Mouse (Mus musculus) midbrain, embryonic 16.5 days (tissue): ENCODE measurements around the gene 4930503B20Rik. TPM values are rescaled to one million over a fixed set of nuclear protein-coding genes. Genes with fewer than 3 reads are reported as not detected.
A peak's percentile ranks its signal among the peaks of the same experiment; 100 is the strongest.

ENCODE experiments used
- ATAC-seq: fragments of 200-750 bp; cut with Nextera tagmentation; 2 replicates; pipeline ENCODE4 v1.8.0; 2017; ENCODE audit warnings: moderate TSS enrichment
- H3K27ac ChIP-seq: fragments of 300-500 bp; sonication (generic); 2 replicates; pipeline ENCODE4 v1.5.1; 2014; ENCODE audit warnings: mild to moderate bottlenecking, low read length, mixed read lengths
- H3K27me3 ChIP-seq: fragments of 300-500 bp; sonication (generic); 2 replicates; pipeline ENCODE4 v1.6.1; 2014; ENCODE audit warnings: low read depth, low read length, mixed read lengths; ENCODE audit not compliant: control insufficient read depth, insufficient read depth
- H3K36me3 ChIP-seq: fragments of 300-500 bp; sonication (generic); 2 replicates; pipeline ENCODE4 v1.6.1; 2014; ENCODE audit warnings: mild to moderate bottlenecking, low read length, moderate library complexity, mixed read lengths; ENCODE audit not compliant: control insufficient read depth, insufficient read depth
- H3K4me1 ChIP-seq: fragments of 300-500 bp; sonication (generic); 2 replicates; pipeline ENCODE4 v1.6.1; 2014; ENCODE audit warnings: mild to moderate bottlenecking, low read length, mixed read lengths; ENCODE audit not compliant: control insufficient read depth, insufficient read depth
- H3K4me2 ChIP-seq: fragments of 300-500 bp; sonication (generic); 2 replicates; pipeline ENCODE4 v1.6.1; 2014; ENCODE audit warnings: mild to moderate bottlenecking, low read length, mixed read lengths
- H3K4me3 ChIP-seq: fragments of 300-500 bp; sonication (generic); 2 replicates; pipeline ENCODE4 v1.5.1; 2014; ENCODE audit warnings: low read depth, mild to moderate bottlenecking, low read length, moderate library complexity, mixed read lengths
- H3K9ac ChIP-seq: fragments of 300-500 bp; sonication (generic); 2 replicates; pipeline ENCODE4 v1.6.1; 2014; ENCODE audit warnings: low read depth, low read length, mixed read lengths
- H3K9me3 ChIP-seq: fragments of 300-500 bp; sonication (generic); replicated peaks from 2 replicates; pipeline ENCODE4 v1.6.1; 2014; ENCODE audit warnings: mild to moderate bottlenecking, low read length, mixed read lengths; ENCODE audit not compliant: control insufficient read depth, poor library complexity, severe bottlenecking
- WGBS: fragments of 180-500 bp; shearing (Covaris S2); extraction: QIAGEN DNeasy Blood & Tissue Kit; methylation state at CpG from one replicate; pipeline ENCODE4 v1.1.7; 2014; 5-methylcytosine and 5-hydroxymethylcytosine counted together
- polyA plus RNA-seq: library from polyadenylated mRNA; unstranded; fragments of >200 nt; fragmentation: Nextera tagmentation; extraction: Ambion mirVana; gene quantifications from 2 replicates; pipeline ENCODE4 v1.2.1, GENCODE M21; 2015

Gene 4930503B20Rik
- polyA plus RNA-seq, 1 experiment from 2014 or later = 0.09 TPM

GRCm38 (mm10) chr3:146611821-146612220, 39.3 kb downstream of the 4930503B20Rik start:
- no peaks in the 10 kb centered on the region for H3K36me3 ChIP-seq
- no peak overlapping the region for H3K4me3 ChIP-seq
- peaks cover 6% of the 10 kb centered on the region; the same call in 1 of the 2 replicates for H3K4me1 ChIP-seq
- H3K4me2 ChIP-seq = no peak overlapping the region
- no peaks in the 10 kb centered on the region for H3K27me3 ChIP-seq
- ATAC-seq = no peak
- H3K9ac ChIP-seq = no peak overlapping the region
- H3K27ac ChIP-seq = no peak overlapping the region
- WGBS = 84% methylated on average over 4 of the region's 4 CpGs
- no peaks in the 10 kb centered on the region for H3K9me3 ChIP-seq

- no peak overlapping the region for H3K4me3 ChIP-seq
- peaks cover 6% of the 10 kb centered on the region; the same call in 1 of the 2 replicates for H3K4me1 ChIP-seq
- no peak for ATAC-seq
- H3K9me3 ChIP-seq = no peaks in the 10 kb centered on the region
- no peaks in the 10 kb centered on the region for H3K36me3 ChIP-seq
- H3K9ac ChIP-seq = no peak overlapping the region
- 74% methylated on average over 4 of the region's 4 CpGs for WGBS
- no peak overlapping the region for H3K4me2 ChIP-seq
- no peak overlapping the region for H3K27ac ChIP-seq
- H3K27me3 ChIP-seq = no peaks in the 10 kb centered on the region
Observed at GRCm38 (mm10) chr3:146611261-146611660, 39.9 kb downstream of the 4930503B20Rik start.

- Histone ChIP-seq H3K4me1 (peaks cover 6% of the 10 kb centered on the region; the same call in 1 of the 2 replicates), H3K4me3 (no peak overlapping the region), H3K9ac (no peak overlapping the region), H3K36me3 (no peaks in the 10 kb centered on the region), H3K9me3 (no peaks in the 10 kb centered on the region), H3K27me3 (no peaks in the 10 kb centered on the region), H3K27ac (no peak overlapping the region), H3K4me2 (no peak overlapping the region)
- 78% methylated on average over 10 of the region's 10 CpGs for WGBS
- no peak for ATAC-seq
Observed at GRCm38 (mm10) chr3:146610322-146610721, 40.8 kb downstream of the 4930503B20Rik start.

- peak; percentile 85 for ATAC-seq
- no peaks in the 10 kb centered on the region for H3K9me3 ChIP-seq
- 9% methylated on average over 1 of the region's 1 CpGs for WGBS
- peak overlapping the region; percentile 62 for H3K27ac ChIP-seq
- H3K36me3 ChIP-seq = no peaks in the 10 kb centered on the region
- no peak overlapping the region for H3K9ac ChIP-seq
- H3K27me3 ChIP-seq = no peaks in the 10 kb centered on the region
- H3K4me1 ChIP-seq = peaks cover 6% of the 10 kb centered on the region; the same call in 1 of the 2 replicates
- H3K4me3 ChIP-seq = no peak overlapping the region
- no peak overlapping the region for H3K4me2 ChIP-seq
Observed at GRCm38 (mm10) chr3:146607368-146607767, 43.7 kb downstream of the 4930503B20Rik start.

- 86% methylated on average over 9 of the region's 9 CpGs for WGBS
- Histone ChIP-seq H3K36me3 (no peaks in the 10 kb centered on the region), H3K9ac (no peak overlapping the region)
Observed at GRCm38 (mm10) chr3:146604647-146605046, 46.5 kb downstream of the 4930503B20Rik start.

GRCm38 (mm10) chr3:146602531-146602930, 48.6 kb downstream of the 4930503B20Rik start:
- Histone ChIP-seq H3K27ac (no peak overlapping the region), H3K4me3 (no peak overlapping the region), H3K27me3 (no peaks in the 10 kb centered on the region), H3K9me3 (no peaks in the 10 kb centered on the region), H3K4me2 (no peak overlapping the region), H3K9ac (no peak overlapping the region), H3K36me3 (no peaks in the 10 kb centered on the region), H3K4me1 (peaks cover 2% of the 10 kb centered on the region; the same call in 1 of the 2 replicates)
- WGBS = 94% methylated on average over 3 of the region's 3 CpGs
- no peak for ATAC-seq

More at GRCm38 (mm10) chr3:146604647-146605046, 46.5 kb downstream of the 4930503B20Rik start:
- Histone ChIP-seq H3K4me3 (no peak overlapping the region), H3K27ac (no peak overlapping the region), H3K4me2 (no peak overlapping the region), H3K27me3 (no peaks in the 10 kb centered on the region), H3K4me1 (peaks cover 6% of the 10 kb centered on the region; the same call in 1 of the 2 replicates), H3K9me3 (no peaks in the 10 kb centered on the region)
- ATAC-seq = no peak

- H3K36me3 ChIP-seq = no peaks in the 10 kb centered on the region
- H3K9ac ChIP-seq = no peak overlapping the region
- ATAC-seq = no peak
- WGBS = 90% methylated on average over 2 of the region's 2 CpGs
- H3K9me3 ChIP-seq = no peaks in the 10 kb centered on the region
- no peak overlapping the region for H3K4me3 ChIP-seq
- no peaks in the 10 kb centered on the region for H3K4me1 ChIP-seq
- H3K4me2 ChIP-seq = no peak overlapping the region
- H3K27me3 ChIP-seq = no peaks in the 10 kb centered on the region
- H3K27ac ChIP-seq = no peak overlapping the region
Observed at GRCm38 (mm10) chr3:146601205-146601604, 49.9 kb downstream of the 4930503B20Rik start.

GRCm38 (mm10) chr3:146599198-146599900, 51.8 kb downstream of the 4930503B20Rik start:
- 84% methylated on average over 6 of the region's 6 CpGs for WGBS
- H3K4me1 ChIP-seq = no peaks in the 10 kb centered on the region
- no peaks in the 10 kb centered on the region for H3K27me3 ChIP-seq
- no peak overlapping the region for H3K4me2 ChIP-seq
- no peak overlapping the region for H3K27ac ChIP-seq
- no peak overlapping the region for H3K4me3 ChIP-seq
- H3K9me3 ChIP-seq = no peaks in the 10 kb centered on the region
- H3K9ac ChIP-seq = no peak overlapping the region
- no peaks in the 10 kb centered on the region for H3K36me3 ChIP-seq
- no peak for ATAC-seq

- Histone ChIP-seq H3K9me3 (no peaks in the 10 kb centered on the region), H3K36me3 (no peaks in the 10 kb centered on the region), H3K4me3 (no peak overlapping the region), H3K27me3 (no peaks in the 10 kb centered on the region), H3K4me1 (no peaks in the 10 kb centered on the region), H3K27ac (no peak overlapping the region), H3K9ac (no peak overlapping the region), H3K4me2 (no peak overlapping the region)
- WGBS = 88% methylated on average over 6 of the region's 6 CpGs
- no peak for ATAC-seq
Observed at GRCm38 (mm10) chr3:146598411-146598810, 52.7 kb downstream of the 4930503B20Rik start.
